Mouse (Mus musculus) CD8-positive naive resting alpha-beta T cell, adult 2 months (primary cell): ENCODE data around the gene Ubl4b.

Experiments
- DNase-seq, 2 experiments: peaks; one replicate each; pipeline ENCODE4 v3.0.0; 2022; ENCODE audit warnings: low read depth in 2 of 2, low spot score in 2 of 2

Ubl4b gene

DNA sequence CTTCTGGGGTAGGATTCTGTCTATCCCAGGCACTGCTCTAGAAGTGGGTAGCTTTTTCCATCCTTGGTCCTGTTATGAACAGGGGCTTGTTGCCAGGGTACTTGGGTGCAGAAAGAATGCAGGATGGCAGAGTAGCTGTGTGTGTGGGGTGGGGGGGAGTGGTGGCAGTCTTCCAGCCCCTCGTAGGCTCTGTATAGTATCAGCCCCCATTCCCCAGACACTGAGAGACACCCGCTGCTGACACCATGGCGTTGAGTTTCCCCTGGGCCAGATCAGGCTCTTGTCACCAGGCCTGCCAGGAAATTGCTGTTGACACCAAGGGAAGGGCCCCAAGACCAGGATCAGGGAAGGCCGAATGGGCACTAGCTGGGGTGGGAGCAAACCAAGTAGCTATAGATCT is 13.8 kb upstream of the Ubl4b start:
- DNase-seq: no peak

DNA sequence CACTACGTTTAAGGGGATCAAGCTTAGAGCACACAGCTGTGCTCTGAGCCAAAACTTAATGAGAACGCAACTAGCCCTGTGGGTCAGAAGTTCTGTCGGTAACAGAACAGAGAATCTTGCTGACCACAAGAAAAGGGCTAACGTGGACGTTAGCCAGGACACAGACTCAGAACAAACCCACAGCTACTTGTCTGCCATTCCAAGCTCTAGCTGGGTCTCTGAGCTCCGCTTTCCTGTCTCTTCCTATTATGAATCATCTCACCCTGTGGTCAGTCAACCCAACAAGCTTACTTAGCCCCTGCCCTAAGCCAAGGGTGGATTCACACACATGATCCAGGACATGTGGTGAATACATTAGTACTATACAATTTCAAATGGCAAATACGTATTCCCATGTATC is 12.9 kb upstream of the Ubl4b start:
- no peak for DNase-seq

DNA sequence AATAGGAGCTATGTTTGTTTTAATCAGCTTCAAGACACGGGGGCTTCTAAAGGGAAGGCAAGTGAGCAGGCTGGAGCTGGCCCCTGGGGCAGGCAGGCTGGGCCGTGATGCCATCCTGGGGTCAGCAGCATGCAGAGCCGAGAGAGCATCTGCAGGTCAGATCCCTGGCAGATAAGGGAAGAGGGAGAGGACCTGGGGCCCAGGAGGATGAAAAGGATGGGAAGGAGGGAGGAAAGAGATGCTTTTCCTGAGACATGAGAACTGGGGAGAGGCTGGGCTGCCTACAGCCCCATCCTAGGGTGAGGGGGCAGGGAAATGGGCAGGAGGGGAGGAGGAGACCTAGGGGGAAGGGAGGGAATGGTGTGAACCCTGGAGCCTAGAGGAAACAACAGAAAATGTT is 10.5 kb upstream of the Ubl4b start:
- DNase-seq: no peak

DNA sequence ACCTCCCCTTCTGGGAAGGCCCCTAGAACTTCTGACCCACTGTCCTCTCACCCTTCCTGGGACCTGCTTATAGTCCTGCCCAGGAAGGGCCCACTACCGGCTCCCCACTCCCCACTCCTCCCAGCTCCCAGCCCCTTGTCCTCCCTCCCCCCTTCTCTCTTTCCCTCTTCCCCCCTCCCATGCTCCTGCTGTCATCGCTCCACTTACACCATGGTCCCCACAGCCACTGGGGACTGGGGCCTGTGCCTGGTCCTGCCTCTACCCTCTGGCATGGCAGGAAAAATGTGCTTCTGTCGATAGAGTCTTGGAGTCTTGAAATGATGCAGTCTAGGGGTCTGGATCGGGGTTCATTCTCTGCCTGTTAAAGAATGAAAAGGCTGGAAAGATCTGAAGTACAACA is 9.0 kb upstream of the Ubl4b start:
- no peak for DNase-seq

DNA sequence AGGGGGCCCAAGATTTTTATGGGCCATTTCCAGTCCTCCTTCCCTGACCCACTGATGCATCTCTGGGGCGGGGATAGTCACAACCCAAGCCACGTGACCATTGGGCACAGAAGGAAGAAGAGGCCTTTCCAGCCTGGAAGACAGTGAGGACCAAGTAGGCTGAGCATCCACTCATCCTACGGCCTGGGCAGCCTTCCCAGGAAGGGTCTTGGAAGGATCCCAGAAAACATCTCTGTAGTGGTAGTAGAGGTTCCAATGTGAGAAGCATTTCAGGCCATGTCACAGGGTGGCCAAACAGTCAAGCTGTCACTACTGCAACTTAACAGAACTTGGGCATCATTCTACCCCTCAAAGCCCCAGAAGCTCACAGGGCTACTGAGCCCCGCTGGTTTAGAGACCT is 7.7 kb upstream of the Ubl4b start:
- no peak for DNase-seq

DNA sequence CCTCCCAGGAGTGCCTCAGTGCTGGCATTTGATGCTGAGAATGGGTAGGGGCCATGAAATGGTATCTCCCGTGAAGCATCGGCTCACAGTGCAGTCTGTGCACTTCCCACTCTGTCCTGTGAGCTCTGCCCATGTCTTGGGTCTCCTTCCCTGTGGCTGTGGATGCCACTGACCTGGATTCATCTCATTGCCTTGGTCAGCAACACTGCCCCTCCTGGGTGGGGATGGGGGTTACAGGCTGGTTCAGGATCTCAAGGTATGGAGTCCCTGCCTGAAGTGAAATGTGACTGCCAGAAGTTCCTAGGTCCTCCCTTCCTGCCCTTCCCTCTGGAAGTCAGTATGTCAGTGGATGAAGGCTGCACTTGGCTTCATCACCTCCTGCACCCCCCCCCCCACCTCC is 7.2 kb upstream of the Ubl4b start:
- no peak for DNase-seq

DNA sequence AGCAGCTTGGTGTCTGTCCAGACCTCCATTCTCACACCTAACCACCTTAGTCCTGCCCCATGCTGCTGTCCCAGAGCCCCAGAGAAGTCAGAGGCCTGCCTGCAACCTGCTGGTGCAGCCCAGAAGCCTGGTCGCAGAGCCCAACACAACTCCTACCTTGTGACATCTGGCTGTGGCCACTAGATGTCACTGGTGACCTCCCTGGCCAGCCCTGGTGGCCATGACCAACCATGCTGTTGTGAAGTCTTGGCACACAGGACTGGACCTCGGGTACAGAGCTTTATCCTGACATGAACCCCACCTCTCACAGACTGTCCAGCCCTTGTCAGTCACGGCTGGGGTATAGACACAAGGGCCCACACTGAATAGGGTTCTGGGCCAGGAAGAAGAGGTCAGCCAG is 4.3 kb upstream of the Ubl4b start:
- no peak for DNase-seq

DNA sequence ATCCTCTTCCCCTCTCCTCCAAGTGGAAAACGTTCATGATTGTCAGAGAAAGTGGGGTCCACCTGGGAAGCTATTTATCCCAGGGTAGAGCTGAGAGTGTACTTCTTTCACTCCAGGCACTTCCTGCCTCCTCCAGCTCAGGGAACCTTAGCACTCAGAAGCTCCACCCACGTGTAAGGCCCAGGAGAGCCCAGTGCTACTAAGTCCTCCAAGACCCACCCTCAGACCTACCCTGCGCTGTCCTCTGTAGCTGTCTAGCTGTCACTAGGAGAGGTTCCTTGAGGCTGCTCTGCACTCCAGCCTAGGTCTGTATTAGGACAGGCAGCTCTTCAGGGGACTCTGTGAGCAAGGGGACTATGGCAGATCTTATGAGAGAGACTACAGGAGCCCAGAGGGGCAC is 3.9 kb upstream of the Ubl4b start:
- DNase-seq: no peak

DNA sequence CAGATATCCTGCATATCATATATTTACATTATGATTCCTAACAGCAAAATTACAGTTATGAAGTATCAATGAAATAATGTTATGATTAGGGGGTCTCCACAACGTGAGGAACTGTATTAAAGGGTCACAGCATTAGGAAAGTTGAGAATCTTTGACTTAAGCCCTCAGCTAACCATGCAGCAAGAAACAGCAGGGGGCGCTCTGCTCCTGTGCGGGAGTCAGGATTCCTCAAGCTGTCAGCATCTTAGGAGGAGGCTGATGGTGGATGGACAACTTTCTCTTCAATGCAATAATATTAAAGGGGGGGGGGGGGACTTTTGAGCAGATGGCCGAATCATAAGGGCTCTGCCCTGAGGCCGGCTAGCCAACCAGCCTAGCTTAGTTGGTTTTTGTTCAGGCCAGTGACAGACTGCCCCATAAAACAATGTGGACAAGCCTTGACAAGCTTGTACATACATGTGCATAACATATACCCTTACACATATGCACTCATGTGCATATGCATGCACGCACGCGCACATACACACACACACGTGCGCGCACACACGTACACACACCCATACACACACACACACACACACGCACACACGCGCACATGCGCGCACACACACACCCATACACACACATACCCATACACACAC is 4.3 kb downstream of the Ubl4b start:
- no peak for DNase-seq

DNA sequence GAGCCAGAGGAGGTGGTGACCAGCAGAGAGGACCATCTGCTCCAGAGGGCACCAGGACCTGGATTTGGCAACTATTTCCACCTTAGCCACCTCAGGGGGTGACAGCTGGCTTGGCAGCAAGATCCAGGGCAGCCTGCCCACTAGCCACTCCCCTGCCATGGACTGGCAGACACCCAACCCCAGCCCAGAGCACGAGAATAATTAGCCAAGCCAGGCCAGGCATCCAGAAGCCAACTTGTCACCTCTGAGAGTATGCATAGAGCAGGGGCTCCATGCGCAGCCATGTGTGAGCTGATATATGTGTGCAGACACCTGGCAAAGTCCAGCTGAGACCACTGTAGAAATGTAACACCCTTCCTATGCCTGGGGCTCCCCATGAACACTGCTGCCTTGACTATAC is 7.9 kb downstream of the Ubl4b start:
- no peak for DNase-seq

DNA sequence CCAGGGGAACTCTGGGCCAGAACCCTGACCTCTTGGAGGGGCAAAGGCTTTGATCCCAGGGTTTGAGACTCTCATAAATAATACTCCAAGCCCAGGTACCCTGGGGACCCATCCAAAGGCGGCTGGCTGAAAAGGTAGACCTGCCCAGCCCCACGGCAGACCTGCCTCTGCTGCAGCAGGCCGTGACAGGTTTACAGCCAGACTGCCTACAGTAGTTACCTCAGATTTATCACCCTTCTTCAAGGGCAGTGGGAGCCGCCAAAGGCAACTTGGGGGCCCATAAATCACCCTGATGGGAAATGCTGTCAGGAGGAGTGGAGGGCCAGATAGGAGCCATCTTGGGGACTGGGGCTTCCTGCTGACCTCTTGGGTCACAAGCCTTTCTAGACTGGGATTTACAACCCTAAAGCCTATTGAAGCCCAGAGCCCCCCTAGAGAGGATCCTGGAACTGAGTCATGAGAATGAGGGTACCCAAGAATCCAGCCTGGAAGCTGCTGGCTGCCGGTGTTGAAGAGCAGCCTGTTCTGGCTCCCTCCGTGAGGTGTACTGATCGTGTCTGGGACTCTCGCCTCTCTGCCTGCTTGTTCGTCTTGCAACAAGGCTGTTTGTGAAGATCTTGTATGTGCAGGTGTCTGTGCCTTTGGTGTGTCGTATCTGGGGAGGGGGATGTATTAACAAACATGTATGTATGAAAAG is 9.0 kb downstream of the Ubl4b start:
- DNase-seq: no peak

DNA sequence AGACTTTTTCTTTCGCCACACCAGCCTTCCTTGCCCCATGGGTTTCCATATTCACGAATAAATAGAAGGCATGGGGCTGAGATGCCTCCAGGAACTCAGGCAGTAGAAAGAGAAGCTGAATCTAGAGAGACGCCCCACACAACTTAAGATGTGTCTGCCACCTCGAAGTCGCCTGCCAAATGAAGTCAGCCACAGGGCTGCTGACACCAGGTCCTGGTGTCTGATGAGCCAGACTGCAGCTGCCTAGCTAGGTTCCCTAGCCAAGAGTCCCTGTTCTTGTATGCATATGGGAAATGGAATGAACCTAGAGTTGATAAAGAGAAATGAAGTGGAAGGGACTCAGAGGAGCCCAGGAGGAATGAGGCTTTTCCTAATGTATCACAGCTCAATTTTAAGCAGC is 9.6 kb downstream of the Ubl4b start:
- no peak for DNase-seq

DNA sequence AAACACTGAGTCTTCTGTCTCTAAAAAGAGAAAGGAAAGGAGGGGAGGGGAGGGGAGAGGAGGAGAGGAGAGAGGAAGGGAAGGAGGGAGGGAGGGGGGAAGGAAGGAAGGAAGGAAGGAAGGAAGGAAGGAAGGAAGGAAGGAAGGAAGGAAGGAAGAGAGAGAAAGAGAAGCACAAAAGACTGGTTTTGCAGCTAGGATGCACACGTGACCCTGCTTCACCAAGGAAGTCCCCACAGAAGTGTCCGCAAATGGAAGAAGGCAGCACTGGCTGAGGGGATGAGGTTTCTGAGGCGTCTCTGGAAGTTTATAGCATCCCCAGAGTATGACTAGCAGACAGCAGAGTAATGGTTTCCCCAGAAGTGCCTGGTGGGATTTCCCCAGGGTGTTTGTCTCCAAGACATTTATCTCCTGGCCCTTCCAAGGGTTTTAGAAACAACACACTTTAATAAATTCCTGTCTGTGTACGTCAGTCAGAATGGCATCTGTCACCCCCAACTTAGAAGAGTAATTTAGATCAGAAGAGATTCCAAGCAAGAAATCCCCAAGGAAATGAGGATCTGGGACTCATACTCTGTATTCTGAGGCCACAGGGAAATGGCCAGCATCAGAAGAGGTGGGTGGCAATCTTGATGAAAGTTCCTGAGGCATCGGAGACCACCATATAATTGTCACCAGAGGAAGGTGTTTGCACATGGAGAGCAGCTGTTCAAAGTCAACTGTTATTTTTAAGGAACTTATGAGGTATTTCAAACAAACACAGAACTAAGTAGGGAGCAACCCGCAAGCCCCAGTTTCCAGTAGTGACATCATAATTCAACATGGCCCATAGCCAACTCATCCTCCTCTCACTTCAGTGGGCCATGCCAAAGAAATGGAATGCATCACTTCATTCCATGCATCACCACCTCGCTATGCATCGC is 11.5 kb downstream of the Ubl4b start:
- DNase-seq: no peak

DNA sequence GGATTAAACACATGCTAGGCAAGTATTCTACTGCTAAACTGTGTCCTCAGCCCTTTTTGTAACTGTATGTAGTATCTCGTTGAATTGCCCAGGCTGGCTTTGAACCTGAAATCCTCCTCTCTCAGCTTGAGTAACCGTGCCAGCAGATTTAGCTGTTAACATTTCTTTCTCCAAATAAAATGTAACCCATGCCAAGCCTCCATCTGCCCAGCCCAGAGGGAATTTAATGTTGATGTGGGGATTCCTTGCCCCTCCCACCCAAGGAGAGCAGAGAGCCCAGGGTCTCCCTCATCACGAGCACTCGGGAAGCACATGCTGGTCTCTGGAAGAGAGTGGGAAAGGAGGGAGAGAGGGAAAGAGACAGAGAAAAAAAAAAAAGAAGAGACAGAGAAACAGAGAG is 12.3 kb downstream of the Ubl4b start:
- DNase-seq: no peak

DNA sequence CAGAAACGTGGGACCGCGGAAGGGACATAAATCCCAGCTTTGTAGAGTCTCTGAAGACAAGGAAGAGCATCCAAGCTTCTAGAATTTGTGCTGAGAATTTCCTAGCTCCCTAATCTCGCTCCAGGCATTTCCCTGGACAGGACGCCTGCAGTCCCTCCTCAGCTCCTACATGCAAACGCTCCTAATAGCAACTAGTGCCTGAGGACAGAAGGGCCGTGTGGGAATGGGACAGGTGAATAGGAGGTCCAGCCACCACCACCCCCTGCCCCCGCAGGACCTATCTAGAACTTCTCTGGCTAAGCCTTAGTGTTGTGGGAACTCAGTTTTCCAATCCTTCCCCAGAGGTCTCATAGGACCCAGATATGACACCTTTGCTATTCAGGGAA is 17.4 kb downstream of the Ubl4b start:
- DNase-seq: no peak

DNA sequence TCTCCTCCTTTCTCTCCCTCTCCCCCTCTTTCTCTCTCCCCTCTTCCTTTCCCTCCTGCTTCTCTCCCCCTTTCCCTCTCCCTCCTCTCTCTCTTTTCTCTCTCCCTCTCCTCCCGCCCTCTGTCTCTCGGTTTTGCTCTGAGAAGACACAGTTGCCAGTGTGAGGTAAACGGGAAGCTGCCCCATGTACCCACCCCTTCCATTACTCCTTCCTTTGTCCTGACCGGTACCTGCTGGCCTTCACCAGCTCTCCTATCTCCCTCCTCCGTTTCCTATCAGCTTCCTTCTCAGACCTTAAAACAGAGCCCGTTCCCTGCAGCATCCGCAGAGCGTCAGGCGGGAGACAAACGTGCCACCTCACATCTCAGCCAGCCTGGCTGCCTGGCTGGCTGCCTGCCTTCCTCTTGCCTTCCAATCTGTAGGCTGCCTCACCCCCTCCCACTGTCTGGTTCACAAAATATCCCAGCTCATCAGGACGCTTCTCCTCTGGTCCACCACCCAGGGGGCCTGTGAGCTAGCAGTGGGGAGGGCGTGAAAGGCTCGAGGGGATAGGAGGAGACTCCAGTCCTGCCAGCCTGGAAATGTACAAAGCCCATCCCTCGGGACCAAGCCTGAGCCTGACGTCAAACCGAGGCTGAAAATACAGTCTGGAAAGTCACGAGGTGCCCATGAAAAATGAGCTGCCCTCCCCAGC is 17.9 kb downstream of the Ubl4b start:
- no peak for DNase-seq

DNA sequence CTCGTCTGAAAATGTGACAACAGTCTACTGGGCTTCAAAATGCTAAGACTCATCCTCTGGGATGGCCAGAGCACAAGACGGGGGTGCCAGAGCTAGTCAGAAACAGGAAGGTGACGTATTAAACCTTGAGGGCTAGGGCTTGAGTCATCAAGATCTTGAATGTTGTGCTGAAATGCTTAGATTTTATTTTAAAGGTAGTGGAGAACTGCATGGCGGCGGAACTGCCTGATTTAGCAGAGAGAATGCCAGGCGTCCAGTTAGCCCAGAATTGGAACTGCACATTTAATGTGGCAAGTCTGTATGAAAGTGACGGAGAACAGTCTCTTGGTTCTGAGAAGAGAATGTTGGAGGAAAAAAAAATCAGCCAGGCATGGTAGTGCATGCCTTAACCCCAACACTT is 19.9 kb downstream of the Ubl4b start:
- DNase-seq: no peak

DNA sequence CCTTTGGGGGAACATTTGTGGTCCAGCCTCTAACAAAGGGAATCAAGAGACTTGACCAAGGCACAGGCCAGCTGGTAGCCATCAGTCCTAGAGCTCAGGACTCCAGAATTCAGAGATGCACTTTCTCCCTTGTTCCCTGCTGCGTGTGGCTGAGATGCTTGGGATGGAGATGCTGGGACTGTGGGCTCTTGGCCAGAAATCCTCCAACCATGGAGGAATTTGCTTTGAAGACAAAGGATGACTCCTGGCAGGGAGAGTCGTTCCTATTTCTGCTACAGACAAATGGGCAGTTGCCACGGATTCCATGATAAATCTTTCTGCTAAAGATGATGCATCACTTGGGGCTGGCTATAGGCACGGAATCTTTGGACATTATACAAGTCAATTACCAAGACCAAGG is 21.3 kb downstream of the Ubl4b start:
- no peak for DNase-seq

DNA sequence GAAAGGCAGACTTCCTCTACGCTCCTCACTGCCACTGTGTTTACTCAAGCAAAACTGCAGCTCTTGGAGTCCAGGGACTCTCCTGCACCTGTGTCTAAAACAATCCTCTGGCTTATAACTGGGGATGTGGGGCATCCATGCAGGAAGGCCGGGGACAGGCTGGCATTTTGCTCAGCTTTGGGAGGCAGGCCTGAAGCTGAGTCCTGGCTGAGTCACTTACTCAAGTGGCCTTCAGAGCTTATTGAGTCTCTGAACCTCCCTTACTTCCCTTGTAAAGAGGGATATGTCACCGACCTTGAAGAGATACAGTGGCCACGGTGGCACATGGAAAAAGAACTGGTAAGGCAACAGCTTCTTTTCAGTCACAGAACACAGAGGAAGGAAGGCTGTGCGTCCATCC is 24.3 kb downstream of the Ubl4b start:
- no peak for DNase-seq

DNA sequence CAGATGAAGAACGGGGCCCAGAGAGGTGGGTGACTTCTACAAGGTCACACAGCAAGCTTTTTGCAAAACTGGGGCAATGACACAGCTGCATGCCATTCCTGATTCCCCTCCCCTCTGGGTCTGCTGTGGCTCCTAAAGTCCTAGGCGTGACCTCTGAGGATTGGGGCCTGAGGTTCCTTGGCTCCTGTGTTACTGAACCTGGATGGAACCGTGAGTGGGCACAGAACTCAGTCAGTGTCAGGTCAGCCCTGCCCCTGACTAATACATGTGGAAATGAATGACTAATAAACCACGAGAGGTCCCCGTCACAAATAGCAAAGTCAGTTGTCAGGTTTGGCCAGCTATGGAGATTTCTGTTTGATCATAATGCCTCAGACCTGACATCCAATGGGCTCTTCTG is 25.7 kb downstream of the Ubl4b start:
- DNase-seq: no peak

DNA sequence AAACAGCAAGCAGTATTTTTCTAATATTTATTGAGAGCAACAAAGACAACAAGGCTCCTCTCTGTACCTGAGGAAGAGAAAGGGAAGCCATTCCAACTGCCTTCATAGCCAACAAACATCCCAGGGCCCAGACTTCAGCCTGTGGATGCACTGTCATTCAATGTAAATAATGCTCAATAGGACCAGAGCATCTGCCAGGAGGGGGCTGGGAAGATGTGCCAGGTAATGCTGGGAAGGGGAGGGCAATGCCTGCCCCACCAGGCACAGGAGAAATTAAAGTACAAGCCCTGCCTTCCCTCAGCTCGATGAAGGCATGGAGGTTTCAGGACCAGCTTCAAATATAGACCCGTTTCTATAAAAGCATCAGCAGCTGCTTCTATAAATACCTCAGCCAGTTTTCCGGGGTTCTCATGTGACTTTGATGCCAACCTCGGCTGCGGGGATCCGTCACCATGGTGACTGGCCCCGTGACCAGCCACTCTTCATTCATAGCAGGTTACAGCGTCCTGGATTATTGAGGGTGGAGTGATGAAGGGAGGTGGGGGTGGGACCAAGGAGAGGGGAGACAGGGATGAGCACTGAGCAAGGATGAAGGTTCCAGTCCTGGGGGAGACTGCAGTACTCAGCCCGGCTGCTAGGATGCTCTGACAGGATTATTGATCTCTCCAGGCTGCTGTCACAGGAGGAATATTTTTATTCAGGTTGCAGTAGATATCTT is 26.3 kb downstream of the Ubl4b start:
- DNase-seq: no peak
